Mouse (Mus musculus) heart, embryonic 13.5 days (tissue): ENCODE measurements around the gene Sgsm3. TPM values are rescaled to one million over a fixed set of nuclear protein-coding genes. Genes with fewer than 3 reads are reported as not detected.

Experiments used
- ATAC-seq: fragments of 200-750 bp; cut with Nextera tagmentation; 2 replicates; pipeline ENCODE4 v1.8.0; 2017; ENCODE audit warnings: moderate TSS enrichment; ENCODE audit not compliant: insufficient number of reproducible peaks, low FRiP score, low TSS enrichment; ENCODE audit errors: extremely low read depth
- H3K27ac ChIP-seq: fragments of 300-500 bp; sonication (generic); replicated peaks from 2 replicates; pipeline ENCODE4 v1.5.1; 2015; ENCODE audit warnings: moderate library complexity, mild to moderate bottlenecking, inconsistent platforms
- H3K27me3 ChIP-seq: fragments of 300-500 bp; sonication (generic); replicated peaks from 2 replicates; pipeline ENCODE4 v1.6.1; 2015; ENCODE audit warnings: mild to moderate bottlenecking, inconsistent platforms
- H3K36me3 ChIP-seq: fragments of 300-500 bp; sonication (generic); 2 replicates; pipeline ENCODE4 v1.6.1; 2015; ENCODE audit warnings: mild to moderate bottlenecking, inconsistent platforms
- H3K4me1 ChIP-seq: fragments of 300-500 bp; sonication (generic); 2 replicates; pipeline ENCODE4 v1.6.1; 2015; ENCODE audit warnings: inconsistent platforms
- H3K4me2 ChIP-seq: fragments of 300-500 bp; sonication (generic); 2 replicates; pipeline ENCODE4 v1.6.1; 2015; ENCODE audit warnings: inconsistent platforms, mild to moderate bottlenecking, moderate library complexity
- H3K4me3 ChIP-seq: fragments of 300-500 bp; sonication (generic); 2 replicates; pipeline ENCODE4 v1.5.1; 2015; ENCODE audit warnings: moderate library complexity, mild to moderate bottlenecking, inconsistent platforms
- H3K9ac ChIP-seq: fragments of 300-500 bp; sonication (generic); 2 replicates; pipeline ENCODE4 v1.6.1; 2015; ENCODE audit warnings: inconsistent platforms, mild to moderate bottlenecking, moderate library complexity
- H3K9me3 ChIP-seq: fragments of 300-500 bp; sonication (generic); 2 replicates; pipeline ENCODE4 v1.6.1; 2016; ENCODE audit warnings: inconsistent platforms
- WGBS: fragments of 180-500 bp; shearing (Covaris S2); methylation state at CpG from one replicate; pipeline ENCODE4 v1.1.7; 2015; ENCODE audit warnings: mixed read lengths; 5-methylcytosine and 5-hydroxymethylcytosine counted together
- polyA plus RNA-seq: library from polyadenylated mRNA; unstranded; fragments of >200 nt; fragmentation: Nextera tagmentation; extraction: Ambion mirVana; gene quantifications from 2 replicates; pipeline ENCODE4 v1.2.1, GENCODE M21; 2015

Sgsm3 gene
- polyA plus RNA-seq, 1 experiment from 2014 or later: 14.2 TPM

DNA sequence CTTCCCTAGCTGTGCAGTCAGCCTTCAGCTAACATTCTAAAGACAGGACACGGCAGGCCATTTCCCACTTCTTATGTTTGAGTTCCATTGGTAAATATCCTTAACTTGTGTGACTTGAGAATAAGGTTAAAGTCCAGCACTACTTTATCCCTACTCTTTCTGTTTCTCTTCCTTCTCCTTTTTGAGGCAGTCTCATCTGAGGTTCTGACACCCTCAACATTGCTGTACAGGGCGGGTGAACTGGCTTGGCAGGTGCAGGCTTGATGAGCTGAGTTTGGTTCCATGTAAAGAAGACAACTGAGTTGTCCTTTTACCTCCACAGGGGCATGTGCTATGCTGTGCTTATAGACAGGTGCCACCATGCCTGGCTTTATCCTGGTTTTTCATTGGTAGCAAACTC, 5.7 kb downstream of the Sgsm3 start:
- Histone ChIP-seq H3K27ac (no peak overlapping the region), H3K9me3 (no peaks in the 10 kb centered on the region), H3K4me1 (peaks cover 18% of the 10 kb centered on the region), H3K36me3 (no peaks in the 10 kb centered on the region), H3K4me3 (no peak overlapping the region), H3K9ac (no peak overlapping the region), H3K27me3 (no peaks in the 10 kb centered on the region), H3K4me2 (no peak overlapping the region)
- no peak for ATAC-seq
- 81% methylated on average over 2 of the region's 2 CpGs for WGBS

DNA sequence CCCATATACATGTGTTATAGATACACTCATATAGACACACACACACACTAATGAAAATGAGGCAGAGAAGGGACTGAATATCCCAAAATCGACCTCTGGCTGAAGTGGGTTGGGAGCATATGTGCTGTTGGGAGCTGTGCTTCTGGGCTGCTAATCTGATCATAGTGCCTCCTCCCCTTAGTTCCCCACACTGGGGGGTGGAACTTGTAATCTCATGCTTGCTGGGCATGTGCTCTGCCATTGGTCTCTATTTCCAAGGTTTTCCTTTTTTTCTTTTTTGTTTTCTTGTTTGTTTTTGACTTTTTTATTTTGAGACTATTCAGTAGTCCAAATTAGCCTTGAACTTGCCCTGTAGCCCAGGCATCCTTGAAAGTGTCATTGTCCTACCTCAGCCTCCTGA, 10.8 kb downstream of the Sgsm3 start:
- ATAC-seq: no peak
- no peak overlapping the region for H3K9ac ChIP-seq
- H3K36me3 ChIP-seq: no peaks in the 10 kb centered on the region
- no peak overlapping the region for H3K4me2 ChIP-seq
- no peaks in the 10 kb centered on the region for H3K27me3 ChIP-seq
- H3K4me1 ChIP-seq: no peaks in the 10 kb centered on the region
- no peak overlapping the region for H3K4me3 ChIP-seq
- no peaks in the 10 kb centered on the region for H3K9me3 ChIP-seq
- no peak overlapping the region for H3K27ac ChIP-seq
- WGBS: 25% methylated on average over 1 of the region's 1 CpGs

- no peaks in the 10 kb centered on the region for H3K4me1 ChIP-seq
- H3K27ac ChIP-seq: no peak overlapping the region
- H3K36me3 ChIP-seq: no peaks in the 10 kb centered on the region
- no peaks in the 10 kb centered on the region for H3K27me3 ChIP-seq
- H3K9ac ChIP-seq: no peak overlapping the region
- 55% methylated on average over 3 of the region's 3 CpGs for WGBS
- H3K9me3 ChIP-seq: no peaks in the 10 kb centered on the region
- no peak for ATAC-seq
- H3K4me2 ChIP-seq: no peak overlapping the region
- no peak overlapping the region for H3K4me3 ChIP-seq
These were observed 12.1 kb downstream of the Sgsm3 start for GRCm38 (mm10) chr15:80989712-80990111.

DNA sequence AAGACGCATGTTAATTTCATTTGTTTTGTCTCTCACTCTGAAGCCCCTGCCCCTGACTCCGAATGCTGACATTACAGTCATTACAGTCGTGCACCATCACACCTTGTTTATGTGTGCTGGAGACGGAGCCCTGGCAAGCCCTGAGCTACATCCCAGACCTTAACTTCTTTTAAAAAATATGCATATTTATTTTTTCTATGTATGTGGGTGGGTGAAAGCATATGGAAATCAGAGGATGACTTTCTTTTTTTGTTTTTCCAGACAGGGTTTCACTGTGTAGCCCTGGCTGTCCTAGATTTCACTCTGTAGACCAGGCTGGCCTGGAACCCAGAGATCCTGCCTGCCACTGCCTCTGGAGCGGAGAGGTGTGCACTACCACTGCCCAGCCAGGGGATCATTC, 17.4 kb downstream of the Sgsm3 start:
- H3K4me1 ChIP-seq: peaks cover 5% of the 10 kb centered on the region
- no peaks in the 10 kb centered on the region for H3K36me3 ChIP-seq
- no peaks in the 10 kb centered on the region for H3K27me3 ChIP-seq
- H3K9ac ChIP-seq: no peak overlapping the region
- H3K9me3 ChIP-seq: no peaks in the 10 kb centered on the region
- no peak overlapping the region for H3K27ac ChIP-seq
- 85% methylated on average over 5 of the region's 5 CpGs for WGBS
- H3K4me2 ChIP-seq: no peak overlapping the region
- ATAC-seq: no peak
- no peak overlapping the region for H3K4me3 ChIP-seq

- WGBS: 84% methylated on average over 6 of the region's 6 CpGs
- ATAC-seq: no peak
- H3K9me3 ChIP-seq: no peaks in the 10 kb centered on the region
These were observed 18.7 kb downstream of the Sgsm3 start for GRCm38 (mm10) chr15:80996090-80996835.

DNA sequence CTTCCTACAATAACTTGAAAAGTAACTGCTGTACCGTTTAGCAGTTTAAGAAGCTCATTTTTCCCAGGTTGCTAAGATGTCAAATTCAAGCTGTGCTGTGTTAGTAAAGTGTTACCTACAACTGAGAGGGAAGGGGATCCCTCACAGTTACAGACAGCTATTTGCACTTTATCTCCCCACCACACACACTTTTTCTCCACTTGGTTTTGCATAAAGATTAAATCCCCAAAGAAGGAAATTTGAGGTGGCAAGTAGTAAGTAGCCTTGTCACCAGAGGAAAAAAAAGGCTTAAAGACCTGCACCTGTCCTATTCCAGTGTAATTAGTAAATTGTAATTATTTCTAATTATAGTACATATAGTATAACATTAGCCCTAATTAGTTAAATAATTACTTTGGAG, 19.5 kb downstream of the Sgsm3 start:
- no peak overlapping the region for H3K4me3 ChIP-seq
- WGBS: 30% methylated on average over 1 of the region's 1 CpGs
- no peak overlapping the region for H3K4me2 ChIP-seq
- no peak overlapping the region for H3K9ac ChIP-seq
- H3K36me3 ChIP-seq: no peaks in the 10 kb centered on the region
- H3K27ac ChIP-seq: no peak overlapping the region
- H3K27me3 ChIP-seq: no peaks in the 10 kb centered on the region
- H3K4me1 ChIP-seq: peaks cover 13% of the 10 kb centered on the region
- no peak for ATAC-seq
- H3K9me3 ChIP-seq: no peaks in the 10 kb centered on the region

More at GRCm38 (mm10) chr15:80996090-80996835, 18.7 kb downstream of the Sgsm3 start:
- Histone ChIP-seq H3K4me1 (peaks cover 13% of the 10 kb centered on the region), H3K36me3 (no peaks in the 10 kb centered on the region), H3K4me2 (no peak overlapping the region), H3K27ac (no peak overlapping the region), H3K9ac (no peak overlapping the region), H3K27me3 (no peaks in the 10 kb centered on the region), H3K4me3 (no peak overlapping the region)

GRCm38 (mm10) chr15:81000419-81001138, 23.0 kb downstream of the Sgsm3 start:
- Histone ChIP-seq H3K4me1 (peaks cover 13% of the 10 kb centered on the region), H3K9me3 (no peaks in the 10 kb centered on the region), H3K4me3 (no peak overlapping the region), H3K27ac (peak overlapping the region; percentile 0; the same call in 1 of the 2 replicates), H3K36me3 (peaks cover 16% of the 10 kb centered on the region), H3K27me3 (no peaks in the 10 kb centered on the region), H3K9ac (no peak overlapping the region), H3K4me2 (no peak overlapping the region)
- ATAC-seq: no peak
- 29% methylated on average over 4 of the region's 4 CpGs for WGBS

DNA sequence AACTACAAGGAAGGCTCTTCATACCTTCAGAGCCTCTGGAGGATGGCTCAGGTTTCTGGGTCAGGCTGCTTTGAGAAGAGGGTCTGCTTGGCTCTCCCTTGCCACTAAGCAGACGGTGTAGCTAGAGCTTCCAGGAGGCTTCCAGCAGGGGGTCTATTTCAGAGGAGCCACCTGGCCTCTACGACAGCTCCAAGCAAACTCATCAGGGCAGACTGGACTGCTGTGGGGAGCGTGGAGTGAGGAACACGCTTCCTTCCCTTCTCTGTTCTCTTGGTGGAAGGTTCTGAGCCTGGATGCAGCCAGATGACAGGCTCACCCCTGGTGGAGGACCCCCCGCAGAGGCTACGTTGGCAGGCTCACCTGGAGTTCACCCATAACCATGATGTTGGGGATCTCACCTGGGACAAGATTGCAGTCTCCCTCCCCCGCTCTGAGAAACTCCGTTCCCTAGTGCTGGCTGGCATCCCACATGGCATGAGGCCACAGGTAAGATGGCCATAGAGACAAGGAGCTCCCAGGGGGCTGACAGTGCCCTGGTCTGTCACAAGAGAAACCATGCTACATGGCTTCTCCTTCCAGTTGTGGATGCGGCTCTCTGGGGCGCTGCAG, 28.7 kb downstream of the Sgsm3 start:
- no peaks in the 10 kb centered on the region for H3K27me3 ChIP-seq
- 81% methylated on average over 10 of the region's 10 CpGs for WGBS
- H3K4me3 ChIP-seq: no peak overlapping the region
- no peak overlapping the region for H3K9ac ChIP-seq
- peaks cover 51% of the 10 kb centered on the region for H3K36me3 ChIP-seq
- no peaks in the 10 kb centered on the region for H3K9me3 ChIP-seq
- no peak for ATAC-seq
- H3K4me2 ChIP-seq: no peak overlapping the region
- no peaks in the 10 kb centered on the region for H3K4me1 ChIP-seq
- H3K27ac ChIP-seq: no peak overlapping the region

DNA sequence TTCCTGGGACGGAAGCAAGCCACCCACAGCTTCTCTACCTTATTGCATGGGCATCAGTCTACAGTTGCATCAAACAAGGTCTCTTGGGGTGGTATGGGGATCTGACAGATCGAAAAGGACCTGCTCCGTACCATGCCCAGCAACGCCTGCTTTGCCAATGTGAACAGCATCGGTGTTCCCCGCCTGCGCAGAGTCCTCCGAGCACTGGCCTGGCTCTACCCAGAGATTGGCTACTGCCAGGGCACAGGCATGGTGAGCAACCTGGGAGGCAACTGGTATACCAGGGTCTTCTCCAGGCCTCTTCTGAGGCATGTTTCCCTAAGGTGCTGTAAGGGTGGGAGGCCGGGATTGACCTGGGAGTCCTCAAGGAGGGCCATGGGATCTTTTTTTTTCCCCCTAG, 29.8 kb downstream of the Sgsm3 start:
- H3K4me1 ChIP-seq: no peaks in the 10 kb centered on the region
- H3K4me3 ChIP-seq: no peak overlapping the region
- H3K27ac ChIP-seq: no peak overlapping the region
- H3K4me2 ChIP-seq: no peak overlapping the region
- no peaks in the 10 kb centered on the region for H3K27me3 ChIP-seq
- peaks cover 62% of the 10 kb centered on the region for H3K36me3 ChIP-seq
- H3K9me3 ChIP-seq: no peaks in the 10 kb centered on the region
- WGBS: 87% methylated on average over 9 of the region's 9 CpGs
- no peak for ATAC-seq
- no peak overlapping the region for H3K9ac ChIP-seq

- ATAC-seq: no peak
- H3K4me1 ChIP-seq: no peaks in the 10 kb centered on the region
- H3K27me3 ChIP-seq: no peaks in the 10 kb centered on the region
- no peak overlapping the region for H3K9ac ChIP-seq
- no peaks in the 10 kb centered on the region for H3K9me3 ChIP-seq
- no peak overlapping the region for H3K4me2 ChIP-seq
- H3K27ac ChIP-seq: no peak overlapping the region
- 84% methylated on average over 8 of the region's 8 CpGs for WGBS
- H3K36me3 ChIP-seq: peaks cover 65% of the 10 kb centered on the region
- no peak overlapping the region for H3K4me3 ChIP-seq
These were observed 30.3 kb downstream of the Sgsm3 start for GRCm38 (mm10) chr15:81007905-81008304.

GRCm38 (mm10) chr15:81008689-81009123, 31.1 kb downstream of the Sgsm3 start:
- no peak overlapping the region for H3K9ac ChIP-seq
- peaks cover 65% of the 10 kb centered on the region for H3K36me3 ChIP-seq
- no peaks in the 10 kb centered on the region for H3K27me3 ChIP-seq
- no peak overlapping the region for H3K4me3 ChIP-seq
- no peaks in the 10 kb centered on the region for H3K9me3 ChIP-seq
- ATAC-seq: no peak
- H3K27ac ChIP-seq: no peak overlapping the region
- no peak overlapping the region for H3K4me2 ChIP-seq
- 51% methylated on average over 10 of the region's 10 CpGs for whole genome bisulfite sequencing
- no peaks in the 10 kb centered on the region for H3K4me1 ChIP-seq
